Mouse (Mus musculus) ES-E14 (cell line): Measurements from ENCODE around the gene Kcnk2.

Experiments
- CHD2 ChIP-seq: IDR thresholded peaks from 2 replicates; pipeline ENCODE4 v1.6.1; 2014; ENCODE audit warnings: mild to moderate bottlenecking, low read depth, low read length, inconsistent platforms
- HCFC1 ChIP-seq: IDR thresholded peaks from 2 replicates; pipeline ENCODE4 v1.6.1; 2012; ENCODE audit warnings: low read length, inconsistent platforms, borderline replicate concordance; ENCODE audit not compliant: insufficient read depth
- MAFK ChIP-seq: IDR thresholded peaks from 2 replicates; pipeline ENCODE4 v1.6.1; 2014; ENCODE audit warnings: mild to moderate bottlenecking, low read depth, low read length, inconsistent platforms; ENCODE audit not compliant: insufficient read depth
- ZNF384 ChIP-seq: IDR thresholded peaks from 2 replicates; pipeline ENCODE4 v1.6.1; 2012; ENCODE audit warnings: low read depth, low read length, inconsistent platforms

- no peak for TF ChIP-seq MAFK
- TF ChIP-seq ZNF384, result no peak
- TF ChIP-seq HCFC1, result no peak
- no peak for TF ChIP-seq CHD2
Observed at GRCm38 (mm10) chr1:189342416-189343104, 59.5 kb downstream of the Kcnk2 start.
